Mouse (Mus musculus) gastrocnemius, adult 18-20 months (tissue): ENCODE data around the gene Plxnb2. TPM values are rescaled to one million over a fixed set of nuclear protein-coding genes. Genes with fewer than 3 reads are reported as not detected.
A peak's percentile ranks its signal among the peaks of the same experiment; 100 is the strongest.

ENCODE experiments used
- DNase-seq: peaks from one replicate; pipeline ENCODE4 v3.0.0; 2021; ENCODE audit warnings: low spot score
- total RNA-seq, 2 experiments: library from RNA; stranded (reverse); gene quantifications; 2 replicates each; pipeline ENCODE4 v1.2.3; 2021

Gene Plxnb2
- total RNA-seq, 2 experiments from 2014 or later, result 4.0 to 8.2 TPM

GRCm38 (mm10) chr15:89149271-89150040 lies 31.1 kb downstream of the Plxnb2 start, which contains the start of gene Mapk11:
Mapk11 (minus strand) TSS chr15:89149628.
- DNase-seq, result no peak

GRCm38 (mm10) chr15:89148496-89149270 lies 31.9 kb downstream of the Plxnb2 start:
- DNase-seq, result no peak

- DNase-seq, result no peak
Observed at GRCm38 (mm10) chr15:89147895-89148294, 32.7 kb downstream of the Plxnb2 start.

GRCm38 (mm10) chr15:89147456-89147855 lies 33.1 kb downstream of the Plxnb2 start:
- DNase-seq, result no peak

- no peak for DNase-seq
Observed at GRCm38 (mm10) chr15:89147024-89147423, 33.6 kb downstream of the Plxnb2 start.

GRCm38 (mm10) chr15:89146537-89146936 lies 34.1 kb downstream of the Plxnb2 start:
- no peak for DNase-seq

- no peak for DNase-seq
Observed at GRCm38 (mm10) chr15:89145813-89146350, 34.7 kb downstream of the Plxnb2 start.

GRCm38 (mm10) chr15:89144965-89145364 lies 35.6 kb downstream of the Plxnb2 start:
- no peak for DNase-seq

- no peak for DNase-seq
Observed at GRCm38 (mm10) chr15:89143134-89143533, 37.5 kb downstream of the Plxnb2 start.

GRCm38 (mm10) chr15:89141905-89142304 lies 38.7 kb downstream of the Plxnb2 start:
- no peak for DNase-seq

- DNase-seq, result peak; percentile 61
Observed at GRCm38 (mm10) chr15:89141443-89141842, 39.1 kb downstream of the Plxnb2 start.

- DNase-seq, result peak; percentile 83
Observed at GRCm38 (mm10) chr15:89140659-89141252, 39.8 kb downstream of the Plxnb2 start, which contains the start of gene Mapk12. Mapk12 (minus strand) TSS chr15:89140703.

GRCm38 (mm10) chr15:89140048-89140658 lies 40.4 kb downstream of the Plxnb2 start:
- DNase-seq, result peak; percentile 69

GRCm38 (mm10) chr15:89138531-89138930 lies 42.1 kb downstream of the Plxnb2 start:
- DNase-seq, result no peak

- DNase-seq, result no peak
Observed at GRCm38 (mm10) chr15:89138046-89138405, 42.6 kb downstream of the Plxnb2 start.

- peak; percentile 38 for DNase-seq
Observed at GRCm38 (mm10) chr15:89137378-89138045, 43.1 kb downstream of the Plxnb2 start.

- no peak for DNase-seq
Observed at GRCm38 (mm10) chr15:89136461-89137155, 44.0 kb downstream of the Plxnb2 start.

- DNase-seq, result no peak
Observed at GRCm38 (mm10) chr15:89131316-89131715, 49.3 kb downstream of the Plxnb2 start.

- DNase-seq, result no peak
Observed at GRCm38 (mm10) chr15:89130245-89130644, 50.3 kb downstream of the Plxnb2 start.
